Mouse (Mus musculus) CH12.LX (cell line): ENCODE results near the gene Map7. TPM values are rescaled to one million over a fixed set of nuclear protein-coding genes. Genes with fewer than 3 reads are reported as not detected.

Source experiments
- DNase-seq: peaks from one replicate; pipeline ENCODE4 v3.0.0-alpha.2; 2013; ENCODE audit errors: extremely low read depth
- H3K27ac ChIP-seq: 2 replicates; pipeline ENCODE4 v1.5.1; 2012; ENCODE audit warnings: low read depth, mild to moderate bottlenecking, control low read depth, moderate library complexity; ENCODE audit not compliant: insufficient read depth
- H3K27me3 ChIP-seq: replicated peaks from 2 replicates; pipeline ENCODE3; 2012; ENCODE audit warnings: inconsistent platforms
- H3K36me3 ChIP-seq, 2 experiments: replicated peaks in 1 of 2; 2 replicates each; pipeline versions ENCODE3 to v1.6.1; 2012; ENCODE audit warnings: inconsistent platforms in 1 of 2, low read length in 1 of 2, mild to moderate bottlenecking in 1 of 2, mixed read lengths in 1 of 2, moderate library complexity in 1 of 2; ENCODE audit not compliant: control insufficient read depth in 1 of 2, insufficient read depth in 1 of 2
- H3K4me1 ChIP-seq, 2 experiments: 2 replicates each; pipeline ENCODE4 v1.6.1; 2012; ENCODE audit warnings: inconsistent platforms in 1 of 2, moderate library complexity in 1 of 2; ENCODE audit not compliant: insufficient read depth in 2 of 2, control insufficient read depth in 1 of 2
- H3K4me2 ChIP-seq: 2 replicates; pipeline ENCODE4 v1.6.1; 2012; ENCODE audit warnings: low read depth, mild to moderate bottlenecking, control low read depth; ENCODE audit not compliant: poor library complexity, insufficient read depth, severe bottlenecking
- H3K4me3 ChIP-seq, 3 experiments: fragments of 150-350 bp in 1 of 3; sonication (generic) in 1 of 3; replicated peaks in 1 of 3; 2 replicates each; pipeline versions ENCODE3 to v1.5.1; 2011 to 2012; ENCODE audit warnings: low read depth in 2 of 3, low read length in 2 of 3, mild to moderate bottlenecking in 2 of 3, moderate library complexity in 2 of 3, control low read depth in 1 of 3, improper control_type of control experiment in 1 of 3, inconsistent platforms in 1 of 3, mixed read lengths in 1 of 3; ENCODE audit not compliant: poor library complexity in 1 of 3
- H3K79me2 ChIP-seq: replicated peaks from 2 replicates; pipeline ENCODE4 v1.6.1; 2012; ENCODE audit warnings: mild to moderate bottlenecking, moderate library complexity; ENCODE audit not compliant: control insufficient read depth, poor library complexity, insufficient read depth, severe bottlenecking; ENCODE audit errors: extremely low read depth
- H3K9ac ChIP-seq: 2 replicates; pipeline ENCODE4 v1.6.1; 2012; ENCODE audit warnings: low read depth, mild to moderate bottlenecking, control low read depth, moderate library complexity; ENCODE audit not compliant: insufficient read depth
- H3K9me3 ChIP-seq: replicated peaks from 2 replicates; pipeline ENCODE3; 2012; ENCODE audit warnings: low read length, inconsistent platforms, mixed read lengths
- BHLHE40 ChIP-seq: IDR thresholded peaks from 2 replicates; pipeline ENCODE4 v1.6.1; 2011; ENCODE audit warnings: mild to moderate bottlenecking, low read depth, low read length, improper control_type of control experiment
- CTCF ChIP-seq, 2 experiments: IDR thresholded peaks in 1 of 2; conservative IDR thresholded peaks in 1 of 2; 2 replicates each; pipeline ENCODE4 v1.5.1; 2011 to 2012; ENCODE audit warnings: low read depth in 2 of 2, low read length in 2 of 2, improper control_type of control experiment in 1 of 2, inconsistent platforms in 1 of 2, mild to moderate bottlenecking in 1 of 2, moderate library complexity in 1 of 2
- E2F4 ChIP-seq: IDR thresholded peaks from 2 replicates; pipeline ENCODE4 v1.6.1; 2011; ENCODE audit warnings: low read depth, low read length, improper control_type of control experiment; ENCODE audit not compliant: insufficient replicate concordance
- HCFC1 ChIP-seq: IDR thresholded peaks from 2 replicates; pipeline ENCODE4 v1.6.1; 2012; ENCODE audit warnings: low read depth, mild to moderate bottlenecking, inconsistent platforms, low read length, improper control_type of control experiment
- JUN ChIP-seq: IDR thresholded peaks from 2 replicates; pipeline ENCODE4 v1.6.1; 2011; ENCODE audit warnings: low read depth, mild to moderate bottlenecking, low read length, improper control_type of control experiment, moderate library complexity; ENCODE audit not compliant: insufficient read depth
- MAZ ChIP-seq: IDR thresholded peaks from 2 replicates; pipeline ENCODE4 v1.6.1; 2012; ENCODE audit warnings: low read depth, mild to moderate bottlenecking, inconsistent platforms, low read length, improper control_type of control experiment, moderate library complexity
- MXI1 ChIP-seq: IDR thresholded peaks from 2 replicates; pipeline ENCODE4 v1.6.1; 2011; ENCODE audit warnings: mild to moderate bottlenecking, low read depth, low read length, improper control_type of control experiment
- MYC ChIP-seq: IDR thresholded peaks from 2 replicates; pipeline ENCODE4 v1.6.1; 2011; ENCODE audit warnings: low read depth, mild to moderate bottlenecking, improper control_type of control experiment, low read length
- NRF1 ChIP-seq: IDR thresholded peaks from 2 replicates; pipeline ENCODE4 v1.6.1; 2014; ENCODE audit warnings: low read depth, mild to moderate bottlenecking, inconsistent platforms, low read length, improper control_type of control experiment, moderate library complexity
- PAX5 ChIP-seq: IDR thresholded peaks from 2 replicates; pipeline ENCODE4 v1.6.1; 2012; ENCODE audit warnings: low read length, inconsistent platforms, mixed read lengths
- RCOR1 ChIP-seq: conservative IDR thresholded peaks from 2 replicates; pipeline ENCODE4 v1.6.1; 2012; ENCODE audit warnings: low read depth, mild to moderate bottlenecking, inconsistent platforms, low read length, improper control_type of control experiment
- SIN3A ChIP-seq: IDR thresholded peaks from 2 replicates; pipeline ENCODE4 v1.6.1; 2012; ENCODE audit warnings: low read length, improper control_type of control experiment, inconsistent platforms
- SMC3 ChIP-seq: IDR thresholded peaks from 2 replicates; pipeline ENCODE4 v1.6.1; 2011; ENCODE audit warnings: low read depth, low read length, improper control_type of control experiment
- TBP ChIP-seq: conservative IDR thresholded peaks from 2 replicates; pipeline ENCODE4 v1.6.1; 2011; ENCODE audit warnings: low read depth, low read length, improper control_type of control experiment
- TCF12 ChIP-seq: IDR thresholded peaks from 2 replicates; pipeline ENCODE4 v1.6.1; 2014; ENCODE audit warnings: low read depth, mild to moderate bottlenecking, inconsistent platforms, low read length, improper control_type of control experiment
- USF1 ChIP-seq: IDR thresholded peaks from 2 replicates; pipeline ENCODE4 v1.6.1; 2014; ENCODE audit warnings: low read depth, mild to moderate bottlenecking, inconsistent platforms, low read length, improper control_type of control experiment
- ZC3H11A ChIP-seq: IDR thresholded peaks from 2 replicates; pipeline ENCODE4 v1.6.1; 2012; ENCODE audit warnings: low read depth, mild to moderate bottlenecking, inconsistent platforms, low read length, improper control_type of control experiment
- dilution Hi-C: fragments of 300-500 bp; cut with MboI; formaldehyde crosslinking; loops from 2 replicates; pipeline ENCODE4 v1.14.3; 2020; ENCODE audit warnings: low sequenced_read_pairs; ENCODE audit not compliant: extremely low pct_unique_long_range_greater_than_20kb, extremely low pct_ligation_motif_present
- in situ Hi-C: fragments of 300-500 bp; cut with MboI; formaldehyde crosslinking; loops from 3 replicates; pipeline ENCODE4 v1.14.3; 2019; ENCODE audit warnings: low sequenced_read_pairs, low pct_ligation_motif_present, low pct_unique_long_range_greater_than_20kb, mixed read lengths
- polyA plus RNA-seq: library from polyadenylated mRNA; unstranded; fragments of >175 nt; gene quantifications from 2 replicates; pipeline ENCODE4 v1.2.1, GENCODE M21; 2012; ENCODE audit warnings: low read depth; ENCODE audit not compliant: insufficient read length
- total RNA-seq, 2 experiments: library from RNA; depleted of rRNA; stranded (reverse); fragments of 300-350 nt in 1 of 2; fragments of >200 nt in 1 of 2; gene quantifications; 2 replicates each; pipeline ENCODE4 v1.2.3; 2012 to 2014

Gene Map7
- total and polyA plus RNA-seq, 3 experiments = 7.4 to 31.1 (median 21.6) TPM

DNA sequence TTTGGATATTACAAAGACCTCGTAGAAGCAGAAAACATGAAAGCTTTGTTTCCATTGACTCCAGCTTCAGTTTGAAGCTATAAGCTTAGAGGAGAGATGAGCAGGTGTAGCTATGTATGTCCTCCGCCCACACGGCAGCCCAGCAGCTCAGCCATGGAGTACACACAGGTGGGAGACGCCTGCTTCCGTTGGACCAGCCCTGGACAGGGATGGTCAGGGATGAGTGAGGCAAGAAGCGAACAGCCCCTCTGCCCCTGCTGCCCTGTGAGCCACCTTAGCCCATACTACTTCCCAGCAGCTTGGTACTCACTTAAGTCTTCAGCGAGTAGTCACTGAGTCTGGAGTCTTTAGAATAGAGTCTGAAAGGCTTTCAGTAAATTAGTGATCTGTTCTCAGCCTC lies 58.7 kb downstream of the Map7 start:
- Histone ChIP-seq H3K9ac (no peak overlapping the region), H3K4me2 (no peak overlapping the region), H3K9me3 (no peaks in the 10 kb centered on the region), H3K4me1 (peaks cover 0 to 8% of the 10 kb centered on the region in 2 experiments; a peak in 2 of 4 replicates), H3K27me3 (no peaks in the 10 kb centered on the region), H3K36me3 (no peaks in the 10 kb centered on the region), H3K79me2 (no peaks in the 10 kb centered on the region), H3K4me3 (no peak overlapping the region)
- no peak for DNase-seq
- in situ Hi-C loops = no loop called here
- dilution Hi-C loops = no loop called here
- TF ChIP-seq CTCF (conservative IDR thresholded peaks at IDR 0.05 in 1 of 2, IDR thresholded peaks at IDR 0.05 in 1 of 2; ENCODE audit: low read depth in 2 of 2, low read length in 2 of 2) = no peak
- TF ChIP-seq MXI1 = no peak
- TF ChIP-seq TCF12 = no peak
- no peak for TF ChIP-seq NRF1
- no peak for TF ChIP-seq SMC3
- TF ChIP-seq PAX5 = no peak
- TF ChIP-seq SIN3A = no peak
- TF ChIP-seq E2F4 = no peak
- TF ChIP-seq MYC = no peak
- no peak for TF ChIP-seq USF1
- TF ChIP-seq, all 38 proteins: peak for 0
- no peak overlapping the region for H3K27ac ChIP-seq

DNA sequence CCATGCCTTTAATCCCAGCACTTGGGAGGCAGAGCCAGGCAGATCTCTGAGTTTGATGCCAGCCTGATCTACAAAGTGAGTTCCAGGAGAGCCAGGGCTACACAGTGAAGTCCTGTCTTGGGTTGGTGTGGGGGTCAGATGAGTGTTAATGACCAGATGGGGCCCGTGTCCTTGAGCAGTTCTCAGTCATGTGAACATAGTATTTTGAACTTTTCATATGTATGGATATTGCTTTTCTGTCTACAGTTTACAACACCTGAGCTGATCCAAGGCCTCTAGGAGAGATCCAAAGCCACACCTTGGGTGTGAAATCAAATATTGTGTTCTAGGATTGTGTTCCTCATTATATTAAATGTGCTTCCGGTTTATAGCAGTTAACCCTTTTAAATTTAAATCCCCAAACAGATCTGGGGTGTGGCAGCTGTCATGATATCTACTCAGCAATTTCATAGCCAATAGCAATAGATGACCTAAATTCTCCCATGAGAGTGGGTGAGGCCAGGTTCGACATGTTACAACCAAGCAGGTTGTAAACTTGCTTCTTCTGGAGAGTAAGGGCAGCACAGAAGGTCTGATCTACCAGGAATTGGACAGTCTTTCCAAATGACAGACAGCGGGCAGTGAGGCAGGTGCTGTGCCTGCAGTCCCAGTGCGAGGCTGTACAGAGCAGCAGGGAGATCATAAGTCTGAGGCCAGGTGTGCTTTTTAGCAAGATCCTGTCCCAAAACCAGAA lies 61.5 kb downstream of the Map7 start:
- in situ Hi-C loops = no loop called here
- Histone ChIP-seq H3K4me1 (peaks cover 0 to 5% of the 10 kb centered on the region in 2 experiments; a peak in 2 of 4 replicates), H3K4me2 (no peak overlapping the region), H3K27me3 (no peaks in the 10 kb centered on the region), H3K79me2 (no peaks in the 10 kb centered on the region), H3K27ac (no peak overlapping the region), H3K36me3 (no peaks in the 10 kb centered on the region), H3K9me3 (no peaks in the 10 kb centered on the region), H3K9ac (no peak overlapping the region), H3K4me3 (no peak overlapping the region)
- TF ChIP-seq BHLHE40 = no peak
- no peak for TF ChIP-seq TBP
- no peak for TF ChIP-seq HCFC1
- TF ChIP-seq ZC3H11A = no peak
- dilution Hi-C loops = no loop called here
- no peak for DNase-seq

DNA sequence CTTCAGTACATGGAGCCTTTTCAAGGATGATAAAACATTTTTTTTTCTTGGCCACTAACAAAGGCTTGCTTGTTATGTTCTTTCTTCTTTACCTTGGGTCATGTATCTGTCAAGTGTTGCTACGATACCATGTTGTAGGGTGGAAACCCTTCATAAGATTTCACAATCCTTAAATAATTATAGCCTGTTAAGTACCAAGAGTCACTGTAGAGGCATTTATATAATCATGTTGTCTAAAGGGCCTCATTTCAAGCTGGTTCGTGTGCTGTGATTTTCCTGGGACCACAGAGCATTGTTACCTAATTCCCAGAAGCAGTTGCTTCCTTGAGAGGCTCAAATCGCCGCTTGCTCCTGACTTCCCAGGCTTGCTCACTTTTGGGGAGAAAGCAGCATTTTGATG lies 66.1 kb downstream of the Map7 start:
- Histone ChIP-seq H3K4me1 (peaks cover 0 to 2% of the 10 kb centered on the region in 2 experiments; a peak in 1 of 4 replicates), H3K27me3 (no peaks in the 10 kb centered on the region), H3K27ac (no peak overlapping the region), H3K9ac (no peak overlapping the region), H3K79me2 (no peaks in the 10 kb centered on the region), H3K4me3 (no peak overlapping the region), H3K36me3 (no peaks in the 10 kb centered on the region), H3K9me3 (no peaks in the 10 kb centered on the region), H3K4me2 (no peak overlapping the region)
- TF ChIP-seq MAZ (no peak), SMC3 (no peak), JUN (no peak), HCFC1 (no peak), TBP (no peak), RCOR1 (no peak)
- dilution Hi-C loops (no loop called here), in situ Hi-C loops (no loop called here)
- DNase-seq = no peak
